Mouse (Mus musculus) stomach, postnatal 0 days (tissue): ENCODE data around the gene Cep72.

Experiments used
- CTCF ChIP-seq: IDR thresholded peaks from 2 replicates; pipeline ENCODE4 v1.5.1; 2016; ENCODE audit warnings: antibody characterized with exemption, low read depth, mild to moderate bottlenecking, moderate library complexity
- EP300 ChIP-seq: optimal IDR thresholded peaks from 2 replicates; pipeline ENCODE3; 2016; ENCODE audit warnings: antibody characterized with exemption

- TF ChIP-seq CTCF (no peak), EP300 (no peak)
Observed at GRCm38 (mm10) chr13:74056194-74056593, 5.9 kb downstream of the Cep72 start.
